Mouse (Mus musculus) neural tube, embryonic 14.5 days (tissue): ENCODE measurements around the gene Cnpy1. TPM values are rescaled to one million over a fixed set of nuclear protein-coding genes. Genes with fewer than 3 reads are reported as not detected.

Source experiments
- ATAC-seq: fragments of 200-750 bp; cut with Nextera tagmentation; 2 replicates; pipeline ENCODE4 v1.8.0; 2017; ENCODE audit warnings: low read depth, mild to moderate bottlenecking, moderate TSS enrichment, moderate library complexity
- H3K27ac ChIP-seq: fragments of 300-500 bp; sonication (generic); 2 replicates; pipeline ENCODE4 v1.5.1; 2014; ENCODE audit warnings: low read depth, mild to moderate bottlenecking, control low read depth, low read length, moderate library complexity, mixed read lengths
- H3K27me3 ChIP-seq: fragments of 300-500 bp; sonication (generic); 2 replicates; pipeline ENCODE4 v1.6.1; 2014; ENCODE audit warnings: low read length; ENCODE audit not compliant: control insufficient read depth, insufficient read depth
- H3K36me3 ChIP-seq: fragments of 300-500 bp; sonication (generic); 2 replicates; pipeline ENCODE4 v1.6.1; 2014; ENCODE audit warnings: low read length, mixed read lengths; ENCODE audit not compliant: control insufficient read depth, insufficient read depth
- H3K4me1 ChIP-seq: fragments of 300-500 bp; sonication (generic); 2 replicates; pipeline ENCODE4 v1.6.1; 2014; ENCODE audit warnings: low read length; ENCODE audit not compliant: control insufficient read depth, insufficient read depth
- H3K4me2 ChIP-seq: fragments of 300-500 bp; sonication (generic); 2 replicates; pipeline ENCODE4 v1.6.1; 2014; ENCODE audit warnings: mild to moderate bottlenecking, low read depth, low read length, control low read depth
- H3K4me3 ChIP-seq: fragments of 300-500 bp; sonication (generic); 2 replicates; pipeline ENCODE4 v1.5.1; 2014; ENCODE audit warnings: low read depth, low read length, control low read depth, mixed read lengths
- H3K9ac ChIP-seq: fragments of 300-500 bp; sonication (generic); replicated peaks from 2 replicates; pipeline ENCODE4 v1.6.1; 2014; ENCODE audit warnings: low read depth, mild to moderate bottlenecking, control low read depth, low read length, mixed read lengths
- H3K9me3 ChIP-seq: fragments of 300-500 bp; sonication (generic); 2 replicates; pipeline ENCODE4 v1.6.1; 2016; ENCODE audit warnings: low read length; ENCODE audit not compliant: control insufficient read depth
- WGBS: fragments of 180-500 bp; shearing (Covaris S2); extraction: QIAGEN DNeasy Blood & Tissue Kit; methylation state at CpG from one replicate; pipeline ENCODE4 v1.1.7; 2014; 5-methylcytosine and 5-hydroxymethylcytosine counted together
- polyA plus RNA-seq: library from polyadenylated mRNA; unstranded; fragments of >200 nt; fragmentation: Nextera tagmentation; extraction: Ambion mirVana; gene quantifications from 2 replicates; pipeline ENCODE4 v1.2.1, GENCODE M21; 2014

Cnpy1 gene
- polyA plus RNA-seq, 1 experiment from 2014 or later = 0.66 TPM

GRCm38 (mm10) chr5:28191201-28192098 is 54.2 kb downstream of the Cnpy1 start:
- Histone ChIP-seq H3K27ac (no peak overlapping the region), H3K4me1 (no peaks in the 10 kb centered on the region), H3K36me3 (no peaks in the 10 kb centered on the region), H3K9me3 (no peaks in the 10 kb centered on the region), H3K9ac (no peak overlapping the region), H3K4me3 (no peak overlapping the region), H3K4me2 (no peak overlapping the region), H3K27me3 (no peaks in the 10 kb centered on the region)
- 39% methylated on average over 3 of the region's 3 CpGs for WGBS
- ATAC-seq = no peak

DNA sequence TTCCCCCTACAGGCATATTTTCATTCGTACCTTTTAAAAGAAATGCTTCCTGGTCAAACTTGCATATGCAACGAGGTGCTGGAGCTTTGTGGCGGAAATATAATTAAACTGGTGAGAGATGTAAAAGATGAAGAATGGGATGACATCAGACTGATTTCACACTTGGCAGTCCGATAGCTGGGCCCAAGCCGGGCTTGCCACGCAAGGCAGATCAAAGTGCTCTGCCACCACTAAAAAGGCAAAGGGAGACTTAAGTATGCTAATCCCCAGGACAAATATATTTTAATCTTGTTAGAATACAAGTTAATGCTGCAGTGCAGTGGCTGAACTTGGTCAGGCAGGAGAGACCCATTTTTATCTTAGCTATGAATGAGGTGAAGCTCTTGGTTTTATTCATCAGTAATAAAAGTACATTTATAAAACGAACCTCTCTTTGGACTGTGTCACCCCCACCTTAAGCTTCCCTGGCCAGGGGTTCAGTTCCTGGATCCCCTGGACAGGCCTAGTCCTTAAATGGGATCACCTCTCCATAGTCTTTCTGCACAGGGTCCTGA is 66.3 kb downstream of the Cnpy1 start:
- WGBS = 25% methylated on average over 7 of the region's 7 CpGs
- no peak overlapping the region for H3K9ac ChIP-seq
- no peak for ATAC-seq
- H3K27me3 ChIP-seq = peaks cover 37% of the 10 kb centered on the region
- no peaks in the 10 kb centered on the region for H3K4me1 ChIP-seq
- H3K4me3 ChIP-seq = no peak overlapping the region
- H3K36me3 ChIP-seq = no peaks in the 10 kb centered on the region
- no peak overlapping the region for H3K27ac ChIP-seq
- H3K4me2 ChIP-seq = no peak overlapping the region
- no peaks in the 10 kb centered on the region for H3K9me3 ChIP-seq

DNA sequence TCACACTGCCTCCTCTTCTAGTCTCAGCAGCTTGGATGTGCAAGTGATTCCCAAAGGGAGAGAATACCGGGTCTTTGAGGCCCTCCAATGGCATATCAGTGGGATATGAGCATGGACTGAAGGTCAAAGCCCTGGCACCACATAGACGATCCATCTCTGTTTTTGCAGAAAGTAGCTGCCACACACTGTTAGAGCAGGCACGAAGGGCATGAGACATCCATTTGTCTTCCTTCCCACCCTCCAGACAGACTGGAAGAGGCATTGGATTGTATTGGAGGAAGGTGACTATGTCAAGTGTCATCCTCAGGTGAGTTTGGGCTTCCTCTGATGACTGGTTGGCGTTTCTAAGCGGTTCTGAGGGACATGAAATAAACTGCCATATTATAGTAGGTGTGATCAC is 67.3 kb downstream of the Cnpy1 start:
- Histone ChIP-seq H3K36me3 (no peaks in the 10 kb centered on the region), H3K4me1 (no peaks in the 10 kb centered on the region), H3K9ac (no peak overlapping the region), H3K27ac (no peak overlapping the region), H3K4me3 (no peak overlapping the region), H3K4me2 (no peak overlapping the region), H3K9me3 (no peaks in the 10 kb centered on the region), H3K27me3 (peaks cover 47% of the 10 kb centered on the region)
- ATAC-seq = no peak
- WGBS = 12% methylated on average over 5 of the region's 5 CpGs

DNA sequence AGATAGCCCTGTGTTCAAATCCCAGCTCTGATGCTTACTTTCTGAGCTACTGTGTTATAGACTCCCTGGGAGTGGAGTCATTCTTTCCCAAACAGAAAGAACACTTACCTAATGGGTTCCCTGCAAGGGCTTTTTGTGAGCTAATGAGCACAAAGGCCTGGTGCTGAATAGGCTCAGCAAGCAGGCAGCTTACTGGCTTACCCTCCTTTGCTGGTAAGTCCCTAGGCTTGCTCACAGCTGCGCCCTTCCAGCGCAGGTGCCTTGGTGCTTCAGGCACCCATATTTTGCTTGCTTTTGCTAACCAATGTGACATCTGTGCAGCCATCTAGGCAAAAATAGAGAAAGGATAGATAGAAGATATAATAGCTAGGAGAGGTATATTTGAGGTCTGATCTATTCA is 69.0 kb downstream of the Cnpy1 start:
- 0% methylated on average over 2 of the region's 2 CpGs for WGBS
- no peak overlapping the region for H3K27ac ChIP-seq
- H3K9ac ChIP-seq = no peak overlapping the region
- no peaks in the 10 kb centered on the region for H3K4me1 ChIP-seq
- no peaks in the 10 kb centered on the region for H3K9me3 ChIP-seq
- no peak overlapping the region for H3K4me2 ChIP-seq
- peaks cover 65% of the 10 kb centered on the region for H3K27me3 ChIP-seq
- H3K4me3 ChIP-seq = no peak overlapping the region
- ATAC-seq = 0 out of 2 replicates have a peak, but pooled peaks have one; percentile 44
- H3K36me3 ChIP-seq = no peaks in the 10 kb centered on the region

GRCm38 (mm10) chr5:28176023-28176422 is 69.6 kb downstream of the Cnpy1 start:
- H3K4me2 ChIP-seq = no peak overlapping the region
- no peak overlapping the region for H3K27ac ChIP-seq
- under 1% methylated on average over 4 of the region's 4 CpGs for WGBS
- no peak overlapping the region for H3K4me3 ChIP-seq
- no peaks in the 10 kb centered on the region for H3K9me3 ChIP-seq
- no peaks in the 10 kb centered on the region for H3K36me3 ChIP-seq
- no peak overlapping the region for H3K9ac ChIP-seq
- peaks cover 68% of the 10 kb centered on the region for H3K27me3 ChIP-seq
- ATAC-seq = no peak
- H3K4me1 ChIP-seq = no peaks in the 10 kb centered on the region

- Histone ChIP-seq H3K9me3 (no peaks in the 10 kb centered on the region), H3K27ac (no peak overlapping the region), H3K27me3 (peaks cover 72% of the 10 kb centered on the region), H3K4me3 (no peak overlapping the region), H3K4me1 (no peaks in the 10 kb centered on the region), H3K9ac (no peak overlapping the region), H3K4me2 (no peak overlapping the region), H3K36me3 (no peaks in the 10 kb centered on the region)
- no peak for ATAC-seq
- 1% methylated on average over 10 of the region's 10 CpGs for WGBS
These were observed 70.1 kb downstream of the Cnpy1 start for GRCm38 (mm10) chr5:28175570-28175919.

GRCm38 (mm10) chr5:28174876-28175569 is 70.6 kb downstream of the Cnpy1 start:
- H3K27me3 ChIP-seq = peaks cover 68% of the 10 kb centered on the region
- no peak overlapping the region for H3K4me2 ChIP-seq
- no peaks in the 10 kb centered on the region for H3K9me3 ChIP-seq
- WGBS = 0% methylated on average over 24 of the region's 24 CpGs
- ATAC-seq = no peak
- no peak overlapping the region for H3K9ac ChIP-seq
- H3K4me3 ChIP-seq = no peak overlapping the region
- no peaks in the 10 kb centered on the region for H3K36me3 ChIP-seq
- H3K4me1 ChIP-seq = no peaks in the 10 kb centered on the region
- no peak overlapping the region for H3K27ac ChIP-seq

DNA sequence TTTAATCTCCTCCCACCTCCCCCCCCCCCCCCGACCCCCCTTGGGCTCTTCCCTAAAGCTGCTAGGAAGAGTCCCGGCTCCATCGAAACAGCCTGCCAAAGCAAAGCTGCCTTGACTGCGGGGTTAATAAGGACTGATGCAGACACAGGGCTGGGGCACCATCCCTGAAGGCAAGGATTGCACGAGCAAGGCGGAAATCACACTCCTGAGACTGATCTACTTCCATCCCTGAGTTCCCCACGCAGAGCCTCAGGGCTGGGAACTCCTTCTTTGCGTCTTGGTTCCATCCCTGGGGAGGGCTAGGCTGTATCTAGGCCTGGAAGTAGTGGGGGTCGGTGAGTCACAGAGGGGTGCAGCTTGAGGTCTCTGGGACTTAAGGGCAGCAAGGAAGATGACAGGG is 71.5 kb downstream of the Cnpy1 start:
- Histone ChIP-seq H3K27ac (no peak overlapping the region), H3K27me3 (peaks cover 70% of the 10 kb centered on the region), H3K36me3 (no peaks in the 10 kb centered on the region), H3K9ac (no peak overlapping the region), H3K4me2 (no peak overlapping the region), H3K9me3 (no peaks in the 10 kb centered on the region), H3K4me1 (no peaks in the 10 kb centered on the region), H3K4me3 (no peak overlapping the region)
- under 1% methylated on average over 9 of the region's 9 CpGs for WGBS
- no peak for ATAC-seq

GRCm38 (mm10) chr5:28173674-28174073 is 71.9 kb downstream of the Cnpy1 start:
- H3K27me3 ChIP-seq = peaks cover 70% of the 10 kb centered on the region
- no peak overlapping the region for H3K9ac ChIP-seq
- no peak overlapping the region for H3K27ac ChIP-seq
- no peak overlapping the region for H3K4me2 ChIP-seq
- WGBS = 4% methylated on average over 1 of the region's 1 CpGs
- no peaks in the 10 kb centered on the region for H3K4me1 ChIP-seq
- H3K36me3 ChIP-seq = no peaks in the 10 kb centered on the region
- ATAC-seq = no peak
- no peak overlapping the region for H3K4me3 ChIP-seq
- no peaks in the 10 kb centered on the region for H3K9me3 ChIP-seq
